Mouse (Mus musculus) lung, embryonic 15.5 days (tissue): ENCODE results near the gene 1700001O22Rik. TPM values are rescaled to one million over a fixed set of nuclear protein-coding genes. Genes with fewer than 3 reads are reported as not detected.

ENCODE experiments used
- ATAC-seq: fragments of 200-750 bp; cut with Nextera tagmentation; 2 replicates; pipeline ENCODE4 v1.8.0; 2017; ENCODE audit warnings: moderate number of reproducible peaks, borderline replicate concordance; ENCODE audit not compliant: low FRiP score, low TSS enrichment; ENCODE audit errors: extremely low read depth
- H3K27ac ChIP-seq: fragments of 300-500 bp; sonication (generic); 2 replicates; pipeline ENCODE4 v1.5.1; 2015; ENCODE audit warnings: moderate library complexity, mild to moderate bottlenecking, inconsistent platforms
- H3K27me3 ChIP-seq: fragments of 300-500 bp; sonication (generic); 2 replicates; pipeline ENCODE4 v1.6.1; 2015; ENCODE audit warnings: inconsistent platforms
- H3K36me3 ChIP-seq: fragments of 300-500 bp; sonication (generic); 2 replicates; pipeline ENCODE4 v1.6.1; 2015; ENCODE audit warnings: inconsistent platforms
- H3K4me1 ChIP-seq: fragments of 300-500 bp; sonication (generic); 2 replicates; pipeline ENCODE4 v1.6.1; 2015; ENCODE audit warnings: inconsistent platforms
- H3K4me2 ChIP-seq: fragments of 300-500 bp; sonication (generic); 2 replicates; pipeline ENCODE4 v1.6.1; 2015; ENCODE audit warnings: inconsistent platforms, mild to moderate bottlenecking, moderate library complexity
- H3K4me3 ChIP-seq: fragments of 300-500 bp; sonication (generic); 2 replicates; pipeline ENCODE4 v1.5.1; 2015; ENCODE audit warnings: mild to moderate bottlenecking, inconsistent platforms
- H3K9ac ChIP-seq: fragments of 300-500 bp; sonication (generic); 2 replicates; pipeline ENCODE4 v1.6.1; 2015; ENCODE audit warnings: inconsistent platforms
- H3K9me3 ChIP-seq: fragments of 300-500 bp; sonication (generic); 2 replicates; pipeline ENCODE4 v1.6.1; 2016; ENCODE audit warnings: inconsistent platforms
- WGBS: fragments of 180-500 bp; shearing (Covaris S2); methylation state at CpG from one replicate; pipeline ENCODE4 v1.1.7; 2015; 5-methylcytosine and 5-hydroxymethylcytosine counted together
- polyA plus RNA-seq: library from polyadenylated mRNA; unstranded; fragments of >200 nt; fragmentation: Nextera tagmentation; extraction: Ambion mirVana; gene quantifications from 2 replicates; pipeline ENCODE4 v1.2.1, GENCODE M21; 2015

The 1700001O22Rik gene
- polyA plus RNA-seq, 1 experiment from 2014 or later = 6.0 TPM

GRCm38 (mm10) chr2:30808296-30808655 lies 4.8 kb upstream of the 1700001O22Rik start:
- H3K9ac ChIP-seq = peak overlapping the region; percentile 70
- peak overlapping the region; percentile 68 for H3K4me3 ChIP-seq
- no peaks in the 10 kb centered on the region for H3K9me3 ChIP-seq
- H3K36me3 ChIP-seq = peaks cover 8% of the 10 kb centered on the region
- H3K4me1 ChIP-seq = peaks cover 35% of the 10 kb centered on the region
- H3K4me2 ChIP-seq = peak overlapping the region; percentile 87
- no peaks in the 10 kb centered on the region for H3K27me3 ChIP-seq
- under 1% methylated on average over 10 of the region's 10 CpGs for WGBS
- peak overlapping the region; percentile 64 for H3K27ac ChIP-seq
- ATAC-seq = no peak

DNA sequence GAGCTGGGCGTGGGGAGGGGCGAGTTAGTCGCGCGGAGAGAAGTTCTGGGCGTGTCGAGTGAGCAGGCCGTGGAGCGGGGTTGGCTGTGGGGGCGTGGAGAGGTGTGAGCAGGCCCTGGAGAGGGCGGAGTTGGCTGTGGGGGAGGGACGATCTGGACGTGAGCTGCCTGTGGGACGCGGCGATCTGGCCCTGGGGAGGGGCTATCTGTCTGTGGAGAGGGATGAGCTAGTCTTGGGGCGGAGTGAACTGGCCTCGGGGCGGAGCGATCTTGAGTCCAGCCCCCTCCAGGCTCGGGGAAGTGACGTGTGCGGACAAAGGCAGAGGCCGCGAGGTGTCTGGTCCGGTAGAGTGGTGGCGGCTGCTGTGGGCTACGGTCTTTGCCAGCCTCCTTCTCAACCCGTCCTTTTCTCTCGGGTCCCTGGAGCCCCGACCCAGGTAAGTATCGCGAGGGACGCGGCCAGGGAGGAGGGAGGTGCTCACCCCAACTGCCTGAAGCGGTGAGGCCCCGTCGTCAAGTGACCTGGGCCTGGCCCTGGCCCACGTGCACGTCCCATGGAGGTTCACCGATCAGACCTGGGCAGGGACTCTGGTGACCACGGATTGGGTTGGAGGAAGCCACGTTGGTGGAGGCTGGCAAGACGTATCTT lies 4.3 kb upstream of the 1700001O22Rik start, which contains the start of gene Ntmt1:
TSS of gene Ntmt1 (plus strand) at position 179 of the 648 bp plus-strand sequence.
- WGBS = under 1% methylated on average over 38 of the region's 44 CpGs
- peak; percentile 99 for ATAC-seq

DNA sequence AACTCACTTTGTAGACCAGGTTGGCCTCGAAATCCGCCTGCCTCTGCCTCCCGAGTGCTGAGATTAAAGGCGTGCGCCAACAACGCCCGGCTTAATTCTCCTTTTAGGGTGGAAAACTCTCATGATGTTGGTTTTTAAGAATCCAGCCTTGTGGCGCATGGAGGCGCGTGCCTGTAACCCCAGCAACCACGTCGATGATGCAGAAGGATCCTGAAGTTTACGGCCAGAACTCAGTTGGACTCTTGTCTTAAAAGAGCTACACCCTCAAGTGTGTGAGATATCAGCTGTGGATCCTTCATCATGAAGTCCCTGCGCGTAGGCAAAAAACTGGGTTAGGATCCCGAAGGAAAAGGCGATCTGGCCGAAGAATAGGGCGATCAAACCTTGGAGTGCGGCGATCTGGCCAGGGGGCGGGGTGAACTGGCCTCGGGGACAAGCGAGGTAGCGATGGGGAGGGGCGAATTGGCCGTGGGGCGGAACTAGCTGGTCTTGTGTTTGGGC lies 3.7 kb upstream of the 1700001O22Rik start:
- H3K9ac ChIP-seq = peak overlapping the region; percentile 50
- ATAC-seq = peak; percentile 35; the same call in 1 of the 2 replicates

More for the DNA sequence above, 4.3 kb upstream of the 1700001O22Rik start, which contains the start of gene Ntmt1:
- H3K9me3 ChIP-seq = no peaks in the 10 kb centered on the region
- no peaks in the 10 kb centered on the region for H3K27me3 ChIP-seq
- peaks cover 2% of the 10 kb centered on the region; the same call in 1 of the 2 replicates for H3K36me3 ChIP-seq
- H3K4me2 ChIP-seq = peak within 1 kb of the TSS; percentile 87
- peak within 1 kb of the TSS; percentile 70 for H3K9ac ChIP-seq
- H3K27ac ChIP-seq = peak within 1 kb of the TSS; percentile 70
- H3K4me3 ChIP-seq = peak within 1 kb of the TSS; percentile 68
- H3K4me1 ChIP-seq = peaks cover 35% of the 10 kb centered on the region

DNA sequence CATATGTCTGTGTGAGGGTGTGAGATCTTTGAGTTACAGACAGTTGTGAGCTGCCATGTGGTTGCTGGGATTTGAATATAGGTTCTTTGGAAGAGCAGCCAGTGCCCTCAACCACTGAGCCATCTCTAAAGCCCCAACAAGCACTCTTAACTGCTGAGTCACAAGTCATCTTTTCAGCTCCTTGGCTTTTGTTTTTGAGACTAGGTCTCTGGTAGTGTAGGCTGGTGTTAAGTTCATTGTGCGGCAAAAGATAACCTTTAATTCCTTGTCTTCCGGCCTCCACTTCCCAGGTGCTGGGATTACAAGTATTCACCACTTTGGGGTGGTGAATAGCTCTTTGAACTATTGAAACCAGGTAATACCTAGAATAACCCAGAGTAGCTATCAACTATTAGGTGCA lies 2.5 kb upstream of the 1700001O22Rik start:
- H3K4me1 ChIP-seq = peaks cover 46% of the 10 kb centered on the region
- H3K27ac ChIP-seq = no peak overlapping the region
- H3K4me2 ChIP-seq = no peak overlapping the region
- peaks cover 13% of the 10 kb centered on the region; the same call in 1 of the 2 replicates for H3K27me3 ChIP-seq
- no peaks in the 10 kb centered on the region for H3K36me3 ChIP-seq
- no peaks in the 10 kb centered on the region for H3K9me3 ChIP-seq
- no peak for ATAC-seq
- H3K4me3 ChIP-seq = no peak overlapping the region
- 89% methylated on average over 2 of the region's 2 CpGs for whole genome bisulfite sequencing
- H3K9ac ChIP-seq = no peak overlapping the region

More for the DNA sequence above, 3.7 kb upstream of the 1700001O22Rik start:
- no peaks in the 10 kb centered on the region for H3K9me3 ChIP-seq
- peak overlapping the region; percentile 87 for H3K4me2 ChIP-seq
- H3K4me3 ChIP-seq = peak overlapping the region; percentile 68
- H3K27ac ChIP-seq = peak overlapping the region; percentile 70
- peaks cover 35% of the 10 kb centered on the region for H3K4me1 ChIP-seq
- peaks cover 5% of the 10 kb centered on the region; the same call in 1 of the 2 replicates for H3K27me3 ChIP-seq
- no peaks in the 10 kb centered on the region for H3K36me3 ChIP-seq
- 8% methylated on average over 28 of the region's 28 CpGs for WGBS

DNA sequence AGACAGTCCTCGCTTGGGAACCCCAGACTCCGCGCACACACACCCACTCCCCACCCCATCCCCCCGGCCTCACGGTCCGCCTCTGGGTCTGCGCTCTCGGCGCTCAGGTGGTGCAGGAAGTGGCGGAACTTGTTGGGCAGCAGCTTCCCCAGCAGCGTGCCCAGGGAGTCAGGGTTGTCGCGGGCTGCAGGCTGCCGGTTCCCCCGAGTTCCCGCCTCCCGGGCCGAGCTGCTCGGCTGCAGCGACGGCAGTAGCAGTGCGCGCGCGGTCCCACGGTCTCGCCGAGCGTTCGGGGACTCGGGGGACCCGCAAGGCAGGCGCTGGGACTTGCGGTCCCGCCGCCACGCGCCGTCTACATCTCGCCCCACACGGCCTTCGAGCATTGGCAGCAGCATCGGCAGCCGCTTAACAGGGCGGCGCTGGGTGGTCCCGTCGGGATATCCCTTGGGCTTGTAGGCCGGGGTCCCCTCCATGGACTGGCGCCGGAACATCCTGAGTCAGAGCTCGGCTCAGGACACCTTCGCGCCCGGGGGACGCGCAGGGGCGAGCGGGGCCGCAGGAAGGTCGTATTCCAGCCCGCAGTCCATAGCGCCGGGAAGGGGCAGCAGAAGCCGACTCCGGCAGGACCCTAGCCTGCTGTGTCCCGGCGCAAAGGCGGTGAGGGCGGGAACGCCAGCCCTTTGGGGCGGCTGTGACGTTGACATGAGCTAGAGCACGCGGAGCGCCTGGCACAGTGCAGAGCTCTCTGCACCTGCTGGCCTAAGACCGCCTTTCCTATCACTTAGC lies 2.2 kb downstream of the 1700001O22Rik start:
- Histone ChIP-seq H3K9me3 (no peaks in the 10 kb centered on the region), H3K9ac (peak overlapping the region; percentile 47), H3K27me3 (peaks cover 17% of the 10 kb centered on the region; the same call in 1 of the 2 replicates), H3K4me2 (peak overlapping the region; percentile 97), H3K4me3 (peak overlapping the region; percentile 45), H3K36me3 (no peaks in the 10 kb centered on the region), H3K27ac (no peak overlapping the region), H3K4me1 (peaks cover 30% of the 10 kb centered on the region)
- WGBS = 1% methylated on average over 77 of the region's 77 CpGs
- ATAC-seq = peak; percentile 56; the same call in 1 of the 2 replicates

GRCm38 (mm10) chr2:30800671-30801066 lies 2.8 kb downstream of the 1700001O22Rik start:
- Histone ChIP-seq H3K4me3 (peak overlapping the region; percentile 45), H3K27me3 (peaks cover 17% of the 10 kb centered on the region; the same call in 1 of the 2 replicates), H3K9ac (no peak overlapping the region), H3K4me1 (peaks cover 31% of the 10 kb centered on the region), H3K36me3 (no peaks in the 10 kb centered on the region), H3K9me3 (no peaks in the 10 kb centered on the region), H3K27ac (no peak overlapping the region), H3K4me2 (peak overlapping the region; percentile 97)
- WGBS = 26% methylated on average over 7 of the region's 7 CpGs
- no peak for ATAC-seq

- 79% methylated on average over 3 of the region's 3 CpGs for WGBS
- no peaks in the 10 kb centered on the region for H3K9me3 ChIP-seq
- peaks cover 17% of the 10 kb centered on the region; the same call in 1 of the 2 replicates for H3K27me3 ChIP-seq
- H3K4me2 ChIP-seq = no peak overlapping the region
- H3K4me3 ChIP-seq = no peak overlapping the region
- H3K27ac ChIP-seq = no peak overlapping the region
- H3K36me3 ChIP-seq = no peaks in the 10 kb centered on the region
- peaks cover 41% of the 10 kb centered on the region for H3K4me1 ChIP-seq
- no peak overlapping the region for H3K9ac ChIP-seq
- ATAC-seq = no peak
Observed at GRCm38 (mm10) chr2:30799456-30799855, 4.0 kb downstream of the 1700001O22Rik start.

DNA sequence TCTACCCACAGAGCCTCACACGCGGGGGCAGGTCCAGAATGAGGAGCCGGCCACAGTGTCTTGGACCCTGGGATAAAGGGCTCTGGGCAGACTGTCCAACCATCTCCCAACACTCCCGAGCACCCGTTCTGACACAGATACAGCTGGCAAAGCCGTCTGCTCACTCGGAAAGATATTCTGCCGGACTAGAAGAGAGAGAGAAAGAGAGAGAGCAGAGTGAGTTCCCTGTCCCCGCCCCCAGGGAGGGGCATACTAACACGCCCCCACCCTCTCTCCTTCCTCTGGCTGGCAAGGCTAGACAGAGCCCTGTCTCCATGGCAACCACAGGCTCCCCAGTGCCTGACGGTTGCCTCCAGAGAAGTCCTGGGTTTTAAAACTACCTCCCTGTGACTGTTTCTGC lies 7.1 kb downstream of the 1700001O22Rik start:
- Histone ChIP-seq H3K27ac (peak overlapping the region; percentile 76), H3K4me1 (peaks cover 38% of the 10 kb centered on the region), H3K27me3 (peaks cover 5% of the 10 kb centered on the region; the same call in 1 of the 2 replicates), H3K9ac (peak overlapping the region; percentile 13; the same call in 1 of the 2 replicates), H3K4me2 (peak overlapping the region; percentile 53), H3K4me3 (peak overlapping the region; percentile 12), H3K9me3 (no peaks in the 10 kb centered on the region), H3K36me3 (no peaks in the 10 kb centered on the region)
- peak; percentile 71 for ATAC-seq
- WGBS = 4% methylated on average over 11 of the region's 11 CpGs

GRCm38 (mm10) chr2:30795889-30796275 lies 7.6 kb downstream of the 1700001O22Rik start:
- Histone ChIP-seq H3K4me1 (peaks cover 33% of the 10 kb centered on the region), H3K4me3 (no peak overlapping the region), H3K27ac (peak overlapping the region; percentile 76), H3K36me3 (no peaks in the 10 kb centered on the region), H3K9ac (peak overlapping the region; percentile 13; the same call in 1 of the 2 replicates), H3K27me3 (0 out of 2 replicates have a peak, but pooled peaks cover 4% of the 10 kb centered on the region), H3K9me3 (no peaks in the 10 kb centered on the region), H3K4me2 (peak overlapping the region; percentile 53)
- 71% methylated on average over 5 of the region's 5 CpGs for WGBS
- no peak for ATAC-seq

- peak overlapping the region; percentile 76 for H3K27ac ChIP-seq
- peak overlapping the region; percentile 63 for H3K4me2 ChIP-seq
- 69% methylated on average over 7 of the region's 7 CpGs for WGBS
- H3K27me3 ChIP-seq = 0 out of 2 replicates have a peak, but pooled peaks cover 4% of the 10 kb centered on the region
- H3K36me3 ChIP-seq = no peaks in the 10 kb centered on the region
- no peak overlapping the region for H3K9ac ChIP-seq
- H3K4me1 ChIP-seq = peaks cover 30% of the 10 kb centered on the region
- no peak for ATAC-seq
- peak overlapping the region; percentile 40; the same call in 1 of the 2 replicates for H3K4me3 ChIP-seq
- H3K9me3 ChIP-seq = no peaks in the 10 kb centered on the region
Observed at GRCm38 (mm10) chr2:30795271-30795888, 8.1 kb downstream of the 1700001O22Rik start.
